Mouse (Mus musculus): ENCODE measurements around the gene Rnf150. TPM values are rescaled to one million over a fixed set of nuclear protein-coding genes. Genes with fewer than 3 reads are reported as not detected.

Gene Rnf150
- polyA plus RNA-seq, 1 experiment from 2014 or later: 2.4 TPM

- no peaks in the 10 kb centered on the region for H3K27me3 ChIP-seq (ENCODE audit: control insufficient read depth, insufficient read depth, low read length)
- no peaks in the 10 kb centered on the region for H3K4me1 ChIP-seq (ENCODE audit: control insufficient read depth, insufficient read depth, low read length)
- H3K27ac ChIP-seq (replicated peaks; ENCODE audit: low read depth, low read length): no peak overlapping the region
- H3K4me3 ChIP-seq (replicated peaks; ENCODE audit: low read depth, low read length): no peak overlapping the region
- no peak for DNase-seq
- no peak for ATAC-seq (ENCODE audit: low FRiP score, low TSS enrichment)
- no peaks in the 10 kb centered on the region for H3K9me3 ChIP-seq (ENCODE audit: control insufficient read depth, low read length)
- no peak overlapping the region for H3K9ac ChIP-seq (replicated peaks; ENCODE audit: low read length)
- WGBS: 88% methylated on average over 3 of the region's 3 CpGs
- H3K4me2 ChIP-seq (ENCODE audit: low read length): no peak overlapping the region
- no peaks in the 10 kb centered on the region for H3K36me3 ChIP-seq (ENCODE audit: control insufficient read depth, insufficient read depth, low read length)
Observed at GRCm38 (mm10) chr8:82995727-82996438, 132.7 kb downstream of the Rnf150 start.

- no peak for DNase-seq
- Histone ChIP-seq H3K9ac (replicated peaks; ENCODE audit: low read length) (no peak overlapping the region), H3K9me3 (ENCODE audit: control insufficient read depth, low read length) (no peaks in the 10 kb centered on the region), H3K27ac (replicated peaks; ENCODE audit: low read depth, low read length) (no peak overlapping the region), H3K36me3 (ENCODE audit: control insufficient read depth, insufficient read depth, low read length) (no peaks in the 10 kb centered on the region), H3K4me2 (ENCODE audit: low read length) (no peak overlapping the region), H3K4me1 (ENCODE audit: control insufficient read depth, insufficient read depth, low read length) (no peaks in the 10 kb centered on the region), H3K27me3 (ENCODE audit: control insufficient read depth, insufficient read depth, low read length) (no peaks in the 10 kb centered on the region), H3K4me3 (replicated peaks; ENCODE audit: low read depth, low read length) (no peak overlapping the region)
- no peak for ATAC-seq (ENCODE audit: low FRiP score, low TSS enrichment)
- WGBS: 85% methylated on average over 3 of the region's 3 CpGs
Observed at GRCm38 (mm10) chr8:82996843-82997242, 133.7 kb downstream of the Rnf150 start.

DNA sequence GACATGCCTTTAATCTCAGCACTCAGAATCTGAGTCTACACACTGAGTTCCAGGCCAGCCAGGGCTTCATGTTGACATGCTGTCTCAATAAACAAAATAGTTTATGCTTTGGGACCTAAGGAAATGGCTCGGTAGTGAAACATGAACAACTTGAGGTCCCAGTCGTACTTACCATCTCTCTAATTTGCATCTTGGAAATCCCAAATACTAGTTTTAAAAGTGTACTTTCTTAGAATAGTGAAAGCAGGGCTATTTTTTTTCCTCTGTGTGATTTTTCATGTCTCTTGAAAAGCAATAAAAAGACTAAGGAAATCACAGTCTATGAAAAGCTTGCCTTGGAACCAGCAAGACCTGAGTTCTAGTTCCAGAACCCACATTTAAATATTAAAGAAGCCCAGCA lies 135.6 kb downstream of the Rnf150 start:
- DNase-seq (no peak), ATAC-seq (ENCODE audit: low FRiP score, low TSS enrichment) (no peak)
- no peaks in the 10 kb centered on the region for H3K4me1 ChIP-seq (ENCODE audit: control insufficient read depth, insufficient read depth, low read length)
- H3K4me3 ChIP-seq (replicated peaks; ENCODE audit: low read depth, low read length): no peak overlapping the region
- H3K36me3 ChIP-seq (ENCODE audit: control insufficient read depth, insufficient read depth, low read length): no peaks in the 10 kb centered on the region
- no peak overlapping the region for H3K27ac ChIP-seq (replicated peaks; ENCODE audit: low read depth, low read length)
- no peaks in the 10 kb centered on the region for H3K9me3 ChIP-seq (ENCODE audit: control insufficient read depth, low read length)
- 90% methylated on average over 2 of the region's 2 CpGs for whole genome bisulfite sequencing
- H3K4me2 ChIP-seq (ENCODE audit: low read length): no peak overlapping the region
- no peak overlapping the region for H3K9ac ChIP-seq (replicated peaks; ENCODE audit: low read length)
- H3K27me3 ChIP-seq (ENCODE audit: control insufficient read depth, insufficient read depth, low read length): no peaks in the 10 kb centered on the region

DNA sequence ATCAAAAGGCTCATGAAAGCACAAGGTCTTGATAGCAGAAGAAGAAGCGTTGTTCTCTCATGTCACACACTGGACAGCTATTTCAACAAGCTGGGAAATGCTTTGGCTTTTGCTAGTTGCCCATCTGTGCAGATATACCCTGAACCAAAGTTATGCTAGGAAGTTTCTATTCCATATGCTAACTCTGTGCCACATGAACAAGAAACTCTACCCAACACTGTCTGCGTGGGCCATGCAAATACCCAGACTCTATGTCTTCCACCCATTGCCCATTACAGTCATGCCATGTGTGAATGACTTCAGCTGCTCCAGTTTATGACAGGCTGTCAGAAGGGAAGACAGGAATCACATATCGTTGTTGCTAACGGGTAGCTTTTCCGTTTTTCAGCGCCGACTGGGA lies 140.0 kb downstream of the Rnf150 start:
- DNase-seq (no peak), ATAC-seq (ENCODE audit: low FRiP score, low TSS enrichment) (no peak)
- Histone ChIP-seq H3K4me3 (replicated peaks; ENCODE audit: low read depth, low read length) (no peak overlapping the region), H3K9me3 (ENCODE audit: control insufficient read depth, low read length) (no peaks in the 10 kb centered on the region), H3K36me3 (ENCODE audit: control insufficient read depth, insufficient read depth, low read length) (0 out of 2 replicates have a peak, but pooled peaks cover 4% of the 10 kb centered on the region), H3K4me2 (ENCODE audit: low read length) (no peak overlapping the region), H3K4me1 (ENCODE audit: control insufficient read depth, insufficient read depth, low read length) (no peaks in the 10 kb centered on the region), H3K9ac (replicated peaks; ENCODE audit: low read length) (no peak overlapping the region), H3K27ac (replicated peaks; ENCODE audit: low read depth, low read length) (no peak overlapping the region), H3K27me3 (ENCODE audit: control insufficient read depth, insufficient read depth, low read length) (no peaks in the 10 kb centered on the region)
- 95% methylated on average over 7 of the region's 7 CpGs for WGBS

DNA sequence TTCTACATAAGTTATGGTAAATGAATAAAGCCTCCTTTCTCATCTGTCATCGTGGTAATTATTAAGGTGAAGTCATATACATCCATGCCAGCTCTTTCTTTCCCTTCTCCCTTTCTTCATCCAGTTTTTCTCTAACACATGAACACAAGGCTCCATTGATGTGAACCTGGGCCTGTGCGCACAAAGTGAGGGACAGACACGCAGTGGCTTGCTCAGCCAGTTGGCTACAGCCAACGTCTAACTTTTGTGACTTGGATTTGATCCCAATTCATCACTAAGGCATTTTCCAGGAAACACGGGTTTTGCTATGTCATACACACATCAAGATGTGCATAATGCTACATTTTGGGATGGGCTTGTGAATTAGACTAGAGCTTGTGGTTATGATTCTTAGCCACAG lies 146.3 kb downstream of the Rnf150 start:
- Histone ChIP-seq H3K36me3 (ENCODE audit: control insufficient read depth, insufficient read depth, low read length) (0 out of 2 replicates have a peak, but pooled peaks cover 4% of the 10 kb centered on the region), H3K4me3 (replicated peaks; ENCODE audit: low read depth, low read length) (no peak overlapping the region), H3K4me1 (ENCODE audit: control insufficient read depth, insufficient read depth, low read length) (no peaks in the 10 kb centered on the region), H3K27ac (replicated peaks; ENCODE audit: low read depth, low read length) (no peak overlapping the region), H3K9ac (replicated peaks; ENCODE audit: low read length) (no peak overlapping the region), H3K9me3 (ENCODE audit: control insufficient read depth, low read length) (no peaks in the 10 kb centered on the region), H3K4me2 (ENCODE audit: low read length) (no peak overlapping the region), H3K27me3 (ENCODE audit: control insufficient read depth, insufficient read depth, low read length) (no peaks in the 10 kb centered on the region)
- DNase-seq: no peak
- no peak for ATAC-seq (ENCODE audit: low FRiP score, low TSS enrichment)
- WGBS: 90% methylated on average over 5 of the region's 5 CpGs

GRCm38 (mm10) chr8:83011286-83011685 lies 148.1 kb downstream of the Rnf150 start:
- 64% methylated on average over 2 of the region's 2 CpGs for WGBS
- ATAC-seq (ENCODE audit: low FRiP score, low TSS enrichment) (no peak), DNase-seq (no peak)
- H3K27me3 ChIP-seq (ENCODE audit: control insufficient read depth, insufficient read depth, low read length): no peaks in the 10 kb centered on the region
- no peak overlapping the region for H3K4me3 ChIP-seq (replicated peaks; ENCODE audit: low read depth, low read length)
- H3K4me2 ChIP-seq (ENCODE audit: low read length): no peak overlapping the region
- no peak overlapping the region for H3K27ac ChIP-seq (replicated peaks; ENCODE audit: low read depth, low read length)
- H3K4me1 ChIP-seq (ENCODE audit: control insufficient read depth, insufficient read depth, low read length): no peaks in the 10 kb centered on the region
- H3K36me3 ChIP-seq (ENCODE audit: control insufficient read depth, insufficient read depth, low read length): 0 out of 2 replicates have a peak, but pooled peaks cover 2% of the 10 kb centered on the region
- H3K9ac ChIP-seq (replicated peaks; ENCODE audit: low read length): no peak overlapping the region
- H3K9me3 ChIP-seq (ENCODE audit: control insufficient read depth, low read length): no peaks in the 10 kb centered on the region

- Histone ChIP-seq H3K27me3 (ENCODE audit: control insufficient read depth, insufficient read depth, low read length) (no peaks in the 10 kb centered on the region), H3K36me3 (ENCODE audit: control insufficient read depth, insufficient read depth, low read length) (no peaks in the 10 kb centered on the region), H3K4me3 (replicated peaks; ENCODE audit: low read depth, low read length) (no peak overlapping the region), H3K4me1 (ENCODE audit: control insufficient read depth, insufficient read depth, low read length) (no peaks in the 10 kb centered on the region), H3K4me2 (ENCODE audit: low read length) (no peak overlapping the region), H3K27ac (replicated peaks; ENCODE audit: low read depth, low read length) (no peak overlapping the region), H3K9ac (replicated peaks; ENCODE audit: low read length) (no peak overlapping the region), H3K9me3 (ENCODE audit: control insufficient read depth, low read length) (no peaks in the 10 kb centered on the region)
- no peak for ATAC-seq (ENCODE audit: low FRiP score, low TSS enrichment)
- DNase-seq: no peak
- 42% methylated on average over 5 of the region's 5 CpGs for WGBS
Observed at GRCm38 (mm10) chr8:83011758-83012157, 148.6 kb downstream of the Rnf150 start.

- Histone ChIP-seq H3K4me3 (replicated peaks; ENCODE audit: low read depth, low read length) (no peak overlapping the region), H3K27me3 (ENCODE audit: control insufficient read depth, insufficient read depth, low read length) (no peaks in the 10 kb centered on the region), H3K36me3 (ENCODE audit: control insufficient read depth, insufficient read depth, low read length) (no peaks in the 10 kb centered on the region), H3K9me3 (ENCODE audit: control insufficient read depth, low read length) (no peaks in the 10 kb centered on the region), H3K9ac (replicated peaks; ENCODE audit: low read length) (no peak overlapping the region), H3K4me1 (ENCODE audit: control insufficient read depth, insufficient read depth, low read length) (no peaks in the 10 kb centered on the region), H3K4me2 (ENCODE audit: low read length) (no peak overlapping the region), H3K27ac (replicated peaks; ENCODE audit: low read depth, low read length) (no peak overlapping the region)
- ATAC-seq (ENCODE audit: low FRiP score, low TSS enrichment): no peak
- no peak for DNase-seq
- 82% methylated on average over 2 of the region's 2 CpGs for WGBS
Observed at GRCm38 (mm10) chr8:83028211-83028610, 165.1 kb downstream of the Rnf150 start.

GRCm38 (mm10) chr8:83032800-83033199 lies 169.6 kb downstream of the Rnf150 start:
- H3K4me2 ChIP-seq (ENCODE audit: low read length): no peak overlapping the region
- DNase-seq (no peak), ATAC-seq (ENCODE audit: low FRiP score, low TSS enrichment) (no peak)
- no peak overlapping the region for H3K27ac ChIP-seq (replicated peaks; ENCODE audit: low read depth, low read length)
- no peaks in the 10 kb centered on the region for H3K36me3 ChIP-seq (ENCODE audit: control insufficient read depth, insufficient read depth, low read length)
- H3K9ac ChIP-seq (replicated peaks; ENCODE audit: low read length): no peak overlapping the region
- 64% methylated on average over 7 of the region's 7 CpGs for WGBS
- H3K4me1 ChIP-seq (ENCODE audit: control insufficient read depth, insufficient read depth, low read length): no peaks in the 10 kb centered on the region
- H3K9me3 ChIP-seq (ENCODE audit: control insufficient read depth, low read length): no peaks in the 10 kb centered on the region
- no peaks in the 10 kb centered on the region for H3K27me3 ChIP-seq (ENCODE audit: control insufficient read depth, insufficient read depth, low read length)
- H3K4me3 ChIP-seq (replicated peaks; ENCODE audit: low read depth, low read length): no peak overlapping the region

All from midbrain, embryonic 14.5 days (tissue).